Mouse (Mus musculus) cortical plate, adult 2 months (tissue): Measurements from ENCODE around the gene Vmn1r3. TPM values are rescaled to one million over a fixed set of nuclear protein-coding genes. Genes with fewer than 3 reads are reported as not detected.
"Not testable (repeated sequence)": the region's sequence is repeated elsewhere in the genome, so short reads cannot be mapped to it uniquely, and the experiment has no call there.

ENCODE experiments used
- H3K27ac ChIP-seq: fragments of 200-500 bp; 2 replicates; pipeline ENCODE4 v1.5.1; 2012; ENCODE audit warnings: low read length, control low read depth, inconsistent platforms; ENCODE audit not compliant: insufficient read depth
- H3K4me1 ChIP-seq: fragments of 200-500 bp; 2 replicates; pipeline ENCODE4 v1.6.1; 2011; ENCODE audit warnings: low read length; ENCODE audit not compliant: control insufficient read depth, insufficient read depth
- H3K4me3 ChIP-seq: fragments of 200-500 bp; 2 replicates; pipeline ENCODE4 v1.5.1; 2011; ENCODE audit warnings: mild to moderate bottlenecking, low read length, control low read depth; ENCODE audit not compliant: insufficient read depth
- CTCF ChIP-seq: fragments of 200-500 bp; IDR thresholded peaks from 2 replicates; pipeline ENCODE4 v1.5.1; 2011; ENCODE audit warnings: mild to moderate bottlenecking, control low read depth, low read length; ENCODE audit not compliant: insufficient read depth; ENCODE audit errors: extremely low read depth
- POLR2A ChIP-seq: fragments of 200-500 bp; IDR thresholded peaks from 2 replicates; pipeline ENCODE4 v1.6.1; 2011; ENCODE audit warnings: mild to moderate bottlenecking, low read length, control low read depth; ENCODE audit not compliant: insufficient read depth; ENCODE audit errors: extremely low read depth
- polyA plus RNA-seq: library from polyadenylated mRNA; depleted of rRNA; stranded (reverse); fragments of >200 nt; gene quantifications from 2 replicates; pipeline ENCODE4 v1.2.3, GENCODE M21; 2012; rRNA removed

The Vmn1r3 gene
- polyA plus RNA-seq = not detected in 2 replicates

GRCm38 (mm10) chr4:3185258-3185657, at the start of gene Vmn1r3:
Gene Vmn1r3, minus strand, starts transcription at chr4:3185358.
- H3K27ac ChIP-seq, H3K4me3 ChIP-seq, H3K4me1 ChIP-seq: not testable (repeated sequence)

- no peak overlapping the region for H3K4me3 ChIP-seq
- H3K27ac ChIP-seq = no peak overlapping the region
- no peak for TF ChIP-seq CTCF
- TF ChIP-seq POLR2A = no peak
- H3K4me1 ChIP-seq = no peaks in the 10 kb centered on the region
Observed at GRCm38 (mm10) chr4:3232053-3232452, 46.9 kb upstream of the Vmn1r3 start.

GRCm38 (mm10) chr4:3230908-3231684, 45.9 kb upstream of the Vmn1r3 start:
- no peaks in the 10 kb centered on the region for H3K4me1 ChIP-seq
- no peak overlapping the region for H3K27ac ChIP-seq
- no peak overlapping the region for H3K4me3 ChIP-seq
- TF ChIP-seq CTCF (no peak), POLR2A (no peak)

GRCm38 (mm10) chr4:3229532-3229931, 44.4 kb upstream of the Vmn1r3 start:
- no peaks in the 10 kb centered on the region for H3K4me1 ChIP-seq
- TF ChIP-seq POLR2A = no peak
- no peak for TF ChIP-seq CTCF
- H3K4me3 ChIP-seq = no peak overlapping the region
- no peak overlapping the region for H3K27ac ChIP-seq

- Histone ChIP-seq H3K27ac (no peak overlapping the region), H3K4me3 (no peak overlapping the region), H3K4me1 (no peaks in the 10 kb centered on the region)
- TF ChIP-seq CTCF = no peak
Observed at GRCm38 (mm10) chr4:3228476-3228875, 43.3 kb upstream of the Vmn1r3 start.

- Histone ChIP-seq H3K4me1 (no peaks in the 10 kb centered on the region), H3K27ac (no peak overlapping the region), H3K4me3 (no peak overlapping the region)
- TF ChIP-seq POLR2A = no peak
- no peak for TF ChIP-seq CTCF
Observed at GRCm38 (mm10) chr4:3227751-3228150, 42.6 kb upstream of the Vmn1r3 start.

- Histone ChIP-seq H3K27ac (no peak overlapping the region), H3K4me1 (no peaks in the 10 kb centered on the region), H3K4me3 (no peak overlapping the region)
- TF ChIP-seq CTCF (no peak), POLR2A (no peak)
Observed at GRCm38 (mm10) chr4:3226488-3226887, 41.3 kb upstream of the Vmn1r3 start.

GRCm38 (mm10) chr4:3225416-3225815, 40.3 kb upstream of the Vmn1r3 start:
- H3K27ac ChIP-seq, H3K4me3 ChIP-seq, H3K4me1 ChIP-seq: not testable (repeated sequence)

GRCm38 (mm10) chr4:3224848-3225247, 39.7 kb upstream of the Vmn1r3 start:
- H3K4me3 ChIP-seq, H3K4me1 ChIP-seq: not testable (repeated sequence)

GRCm38 (mm10) chr4:3223483-3224209, 38.5 kb upstream of the Vmn1r3 start:
- H3K27ac ChIP-seq, H3K4me3 ChIP-seq, H3K4me1 ChIP-seq: not testable (repeated sequence)

More at GRCm38 (mm10) chr4:3224848-3225247, 39.7 kb upstream of the Vmn1r3 start:
- H3K27ac ChIP-seq = not testable (repeated sequence)

- not testable (repeated sequence) for H3K4me3 ChIP-seq, H3K4me1 ChIP-seq, H3K27ac ChIP-seq
Observed at GRCm38 (mm10) chr4:3216382-3216781, 31.2 kb upstream of the Vmn1r3 start.

GRCm38 (mm10) chr4:3213349-3213748, 28.2 kb upstream of the Vmn1r3 start:
- H3K27ac ChIP-seq, H3K4me1 ChIP-seq, H3K4me3 ChIP-seq: not testable (repeated sequence)

GRCm38 (mm10) chr4:3209643-3210217, 24.6 kb upstream of the Vmn1r3 start:
- not testable (repeated sequence) for H3K4me1 ChIP-seq, H3K4me3 ChIP-seq, H3K27ac ChIP-seq

GRCm38 (mm10) chr4:3176746-3177490, 8.2 kb downstream of the Vmn1r3 start:
- not testable (repeated sequence) for H3K4me1 ChIP-seq, H3K4me3 ChIP-seq, H3K27ac ChIP-seq
